Mouse (Mus musculus) heart, adult 2 months (tissue): ENCODE measurements around the gene Agmat. TPM values are rescaled to one million over a fixed set of nuclear protein-coding genes. Genes with fewer than 3 reads are reported as not detected.

Experiments used
- DNase-seq, 2 experiments: peaks; one replicate each; pipeline ENCODE4 v3.0.0; 2021
- H3K27ac ChIP-seq: fragments of 200-600 bp; 2 replicates; pipeline ENCODE4 v1.8.1; 2022
- H3K27me3 ChIP-seq: fragments of 200-500 bp; 2 replicates; pipeline ENCODE4 v1.6.1; 2012; ENCODE audit warnings: mild to moderate bottlenecking, low read length, inconsistent platforms, mixed read lengths; ENCODE audit not compliant: control insufficient read depth, insufficient read depth
- H3K36me3 ChIP-seq: fragments of 200-500 bp; 2 replicates; pipeline ENCODE4 v1.6.1; 2012; ENCODE audit warnings: low read length, inconsistent platforms; ENCODE audit not compliant: control insufficient read depth, insufficient read depth
- H3K4me1 ChIP-seq: fragments of 200-500 bp; 2 replicates; pipeline ENCODE4 v1.6.1; 2011; ENCODE audit warnings: low read length; ENCODE audit not compliant: control insufficient read depth, insufficient read depth
- H3K4me3 ChIP-seq: fragments of 200-600 bp; 2 replicates; pipeline ENCODE4 v1.8.1; 2022
- H3K79me2 ChIP-seq: fragments of 200-500 bp; replicated peaks from 2 replicates; pipeline ENCODE4 v1.6.1; 2012; ENCODE audit warnings: mild to moderate bottlenecking, inconsistent platforms, low read length, moderate library complexity, mixed read lengths; ENCODE audit not compliant: control insufficient read depth, insufficient read depth
- H3K9ac ChIP-seq: fragments of 200-500 bp; 2 replicates; pipeline ENCODE4 v1.6.1; 2012; ENCODE audit warnings: low read depth, mild to moderate bottlenecking, control low read depth, inconsistent platforms, low read length, mixed read lengths
- CTCF ChIP-seq: fragments of 200-600 bp; IDR thresholded peaks from 2 replicates; pipeline ENCODE4 v1.8.1; 2022; ENCODE audit warnings: antibody characterized with exemption, mild to moderate bottlenecking, moderate library complexity
- EP300 ChIP-seq: fragments of 200-500 bp; IDR thresholded peaks from 2 replicates; pipeline ENCODE4 v1.6.1; 2011; ENCODE audit warnings: low read depth, low read length, control low read depth; ENCODE audit not compliant: insufficient read depth
- POLR2A ChIP-seq: fragments of 200-500 bp; IDR thresholded peaks from 2 replicates; pipeline ENCODE4 v1.6.1; 2011; ENCODE audit warnings: mild to moderate bottlenecking, low read depth, low read length, control low read depth; ENCODE audit not compliant: insufficient read depth
- WGBS: fragments of 180-500 bp; shearing (Covaris S2); methylation state at CpG from one replicate; pipeline ENCODE4 v1.1.7; 2018; 5-methylcytosine and 5-hydroxymethylcytosine counted together
- intact Hi-C: fragments of 180-260 bp; cut with DNase I; formaldehyde crosslinking; loops from one replicate; pipeline ENCODE4 v1.15.1; 2025
- polyA plus RNA-seq: library from polyadenylated mRNA; depleted of rRNA; stranded (reverse); fragments of >200 nt; gene quantifications from 2 replicates; pipeline ENCODE4 v1.2.3, GENCODE M21; 2012
- total RNA-seq, 2 experiments: library from RNA; stranded (reverse); gene quantifications; 2 replicates each; pipeline ENCODE4 v1.2.3; 2021

Agmat gene
- total and polyA plus RNA-seq, 3 experiments, result 0.23 to 0.57 (median 0.32) TPM

DNA sequence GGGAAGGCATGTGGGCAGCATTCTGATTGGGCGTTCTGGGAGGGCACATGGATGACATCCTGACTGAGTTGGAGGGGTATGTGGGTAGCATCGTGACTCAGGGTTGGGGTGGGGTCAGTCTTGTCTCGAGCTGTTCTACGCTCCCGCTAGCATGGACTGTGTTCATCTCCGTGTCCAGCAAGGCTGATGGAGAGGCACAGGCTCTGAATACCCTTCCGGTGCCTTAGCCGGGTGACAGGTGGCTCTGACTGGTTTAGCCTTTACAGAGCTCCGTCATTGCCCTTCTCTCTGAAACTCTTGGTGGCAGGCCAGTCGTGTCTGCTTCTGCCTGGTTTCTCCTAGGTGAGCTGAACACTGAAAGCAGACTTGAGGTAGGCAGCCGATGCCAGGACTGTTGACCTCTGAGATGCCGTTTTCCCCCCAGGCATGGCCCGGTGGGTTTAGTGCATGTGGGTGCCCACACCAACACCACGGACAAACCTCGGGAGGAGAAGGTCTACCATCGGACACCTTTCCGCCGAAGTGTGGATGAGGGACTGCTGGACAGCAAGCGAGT lies 9.0 kb downstream of the Agmat start:
- H3K79me2 ChIP-seq, result no peaks in the 10 kb centered on the region
- intact Hi-C loops, result no loop called here
- no peak for DNase-seq
- peaks cover 3% of the 10 kb centered on the region; the same call in 1 of the 2 replicates for H3K4me1 ChIP-seq
- WGBS, result 90% methylated on average over 19 of the region's 19 CpGs
- H3K27me3 ChIP-seq, result no peaks in the 10 kb centered on the region
- no peak for TF ChIP-seq POLR2A
- no peak overlapping the region for H3K9ac ChIP-seq
- no peak overlapping the region for H3K4me3 ChIP-seq
- H3K27ac ChIP-seq, result no peak overlapping the region
- H3K36me3 ChIP-seq, result no peaks in the 10 kb centered on the region

DNA sequence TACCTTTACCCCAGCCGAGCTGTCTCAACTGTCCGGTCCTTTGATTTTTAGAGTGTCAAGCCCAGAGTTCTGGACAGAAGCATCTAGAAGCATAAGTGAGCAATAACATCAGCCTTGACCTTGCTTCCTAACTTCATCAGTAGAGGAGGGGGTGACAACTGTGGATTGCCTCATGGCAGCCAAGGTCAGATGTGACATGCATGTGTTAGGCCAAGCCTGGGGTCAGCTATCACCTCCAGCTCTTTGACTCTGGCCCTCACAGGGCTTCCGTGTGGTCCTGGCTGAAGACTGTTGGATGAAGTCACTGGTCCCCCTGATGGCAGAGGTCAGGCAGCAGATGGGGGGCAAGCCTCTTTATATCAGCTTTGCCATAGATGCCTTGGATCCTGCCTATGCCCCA lies 10.7 kb downstream of the Agmat start:
- TF ChIP-seq POLR2A, result no peak
- no peak for TF ChIP-seq CTCF
- TF ChIP-seq EP300, result no peak

DNA sequence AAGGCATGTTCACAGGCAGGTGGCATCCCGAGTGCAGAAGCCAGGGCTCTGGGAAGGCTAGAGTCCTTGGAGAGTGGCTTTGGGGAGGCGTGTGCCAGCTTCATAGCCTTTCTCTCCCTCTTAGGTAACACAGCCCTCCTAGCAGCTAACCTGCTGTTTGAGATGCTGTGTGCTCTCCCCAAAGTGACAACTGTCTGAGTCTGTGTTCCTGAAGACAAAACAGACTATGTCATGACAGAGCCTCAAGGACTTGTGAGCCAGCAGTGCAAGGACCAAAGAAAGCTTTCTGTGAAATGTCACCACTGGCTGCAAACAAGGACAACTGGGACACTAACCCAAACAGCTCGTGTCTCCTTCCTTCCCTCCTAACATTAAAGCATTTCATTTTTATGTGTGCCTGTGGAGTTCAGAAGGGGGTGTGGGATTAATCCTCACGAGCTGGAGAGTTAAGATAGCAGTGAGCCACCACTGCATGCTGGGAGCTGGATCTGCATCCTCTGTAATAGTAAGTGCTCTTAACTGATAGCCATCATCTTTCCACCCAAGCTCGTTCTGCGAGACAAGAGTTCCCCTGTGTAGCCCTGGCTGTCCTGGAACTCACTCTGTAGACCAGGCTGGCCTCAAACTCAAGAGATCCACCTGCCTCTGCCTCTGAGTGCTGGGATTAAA lies 12.5 kb downstream of the Agmat start:
- TF ChIP-seq CTCF (no peak), EP300 (no peak)
- Histone ChIP-seq H3K27ac (no peak overlapping the region), H3K9ac (no peak overlapping the region), H3K27me3 (no peaks in the 10 kb centered on the region), H3K79me2 (no peaks in the 10 kb centered on the region), H3K4me1 (no peaks in the 10 kb centered on the region), H3K4me3 (no peak overlapping the region), H3K36me3 (no peaks in the 10 kb centered on the region)
- DNase-seq, result no peak
- intact Hi-C loops, result no loop called here
- WGBS, result 62% methylated on average over 6 of the region's 6 CpGs

More for the DNA sequence above, 10.7 kb downstream of the Agmat start:
- intact Hi-C loops, result no loop called here
- DNase-seq, result no peak
- H3K79me2 ChIP-seq, result no peaks in the 10 kb centered on the region
- no peak overlapping the region for H3K9ac ChIP-seq
- H3K27ac ChIP-seq, result no peak overlapping the region
- no peaks in the 10 kb centered on the region for H3K36me3 ChIP-seq
- H3K4me3 ChIP-seq, result no peak overlapping the region
- H3K4me1 ChIP-seq, result no peaks in the 10 kb centered on the region
- 94% methylated on average over 3 of the region's 3 CpGs for WGBS
- no peaks in the 10 kb centered on the region for H3K27me3 ChIP-seq

DNA sequence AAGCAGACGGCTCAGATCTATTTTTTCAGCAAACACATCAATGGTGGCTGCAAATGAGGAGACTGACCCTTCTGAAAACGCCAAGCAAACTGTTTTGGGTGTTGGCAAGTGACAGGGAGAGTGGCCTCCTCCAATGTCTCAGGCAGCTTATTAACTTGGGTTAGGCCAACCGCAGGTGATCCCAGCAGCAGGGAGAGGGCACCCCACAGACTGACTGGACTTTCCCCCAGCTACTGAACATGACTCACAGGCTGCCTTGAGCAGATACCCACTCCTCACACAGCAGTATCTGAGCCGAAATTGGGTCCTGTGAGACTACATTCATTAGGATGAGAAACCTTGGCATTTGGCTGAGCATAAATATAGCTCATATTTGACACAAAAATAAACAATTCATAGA lies 14.5 kb downstream of the Agmat start:
- H3K79me2 ChIP-seq, result no peaks in the 10 kb centered on the region
- H3K4me3 ChIP-seq, result no peak overlapping the region
- H3K36me3 ChIP-seq, result no peaks in the 10 kb centered on the region
- intact Hi-C loops, result no loop called here
- TF ChIP-seq POLR2A (no peak), EP300 (no peak), CTCF (no peak)
- H3K27ac ChIP-seq, result no peak overlapping the region
- no peak overlapping the region for H3K9ac ChIP-seq
- H3K27me3 ChIP-seq, result no peaks in the 10 kb centered on the region
- no peaks in the 10 kb centered on the region for H3K4me1 ChIP-seq
- DNase-seq, result no peak
- WGBS, result 81% methylated on average over 4 of the region's 4 CpGs

GRCm38 (mm10) chr4:141762102-141762598 lies 15.7 kb downstream of the Agmat start:
- no peak for DNase-seq
- intact Hi-C loops, result no loop called here
- Histone ChIP-seq H3K36me3 (no peaks in the 10 kb centered on the region), H3K4me3 (no peak overlapping the region), H3K27me3 (no peaks in the 10 kb centered on the region), H3K9ac (no peak overlapping the region), H3K79me2 (no peaks in the 10 kb centered on the region), H3K27ac (no peak overlapping the region), H3K4me1 (peaks cover 10% of the 10 kb centered on the region)
- TF ChIP-seq POLR2A (no peak), EP300 (no peak), CTCF (no peak)
- 94% methylated on average over 13 of the region's 13 CpGs for WGBS

- Histone ChIP-seq H3K27ac (no peak overlapping the region), H3K4me1 (peaks cover 12% of the 10 kb centered on the region), H3K9ac (no peak overlapping the region), H3K4me3 (no peak overlapping the region), H3K79me2 (no peaks in the 10 kb centered on the region), H3K27me3 (no peaks in the 10 kb centered on the region), H3K36me3 (no peaks in the 10 kb centered on the region)
- DNase-seq, result no peak
- intact Hi-C loops, result no loop called here
- TF ChIP-seq EP300 (no peak), CTCF (no peak), POLR2A (no peak)
- WGBS, result 84% methylated on average over 12 of the region's 12 CpGs
Observed at GRCm38 (mm10) chr4:141763476-141763875, 17.0 kb downstream of the Agmat start.
